Mouse (Mus musculus) heart, embryonic 16.5 days (tissue): ENCODE measurements around the gene Tspan3. TPM values are rescaled to one million over a fixed set of nuclear protein-coding genes. Genes with fewer than 3 reads are reported as not detected.
A peak's percentile ranks its signal among the peaks of the same experiment; 100 is the strongest.

Source experiments
- ATAC-seq: fragments of 200-750 bp; cut with Nextera tagmentation; replicated peaks from 2 replicates; pipeline ENCODE4 v1.8.0; 2017; ENCODE audit warnings: moderate number of reproducible peaks; ENCODE audit not compliant: insufficient read depth, low FRiP score; ENCODE audit errors: extremely low read depth
- H3K27ac ChIP-seq: fragments of 300-500 bp; sonication (generic); 2 replicates; pipeline ENCODE4 v1.5.1; 2014; ENCODE audit warnings: mild to moderate bottlenecking, low read length, control low read depth, moderate library complexity
- H3K27me3 ChIP-seq: fragments of 300-500 bp; sonication (generic); 2 replicates; pipeline ENCODE4 v1.6.1; 2014; ENCODE audit warnings: low read length, mixed read lengths; ENCODE audit not compliant: control insufficient read depth, insufficient read depth
- H3K36me3 ChIP-seq: fragments of 300-500 bp; sonication (generic); 2 replicates; pipeline ENCODE4 v1.6.1; 2014; ENCODE audit not compliant: control insufficient read depth, insufficient read depth
- H3K4me1 ChIP-seq: fragments of 300-500 bp; sonication (generic); 2 replicates; pipeline ENCODE4 v1.6.1; 2014; ENCODE audit warnings: low read length, mixed read lengths; ENCODE audit not compliant: control insufficient read depth, insufficient read depth
- H3K4me2 ChIP-seq: fragments of 300-500 bp; sonication (generic); 2 replicates; pipeline ENCODE4 v1.6.1; 2014; ENCODE audit warnings: low read depth, mild to moderate bottlenecking, control low read depth, low read length
- H3K4me3 ChIP-seq: fragments of 300-500 bp; sonication (generic); 2 replicates; pipeline ENCODE4 v1.5.1; 2014; ENCODE audit warnings: mild to moderate bottlenecking, control low read depth, low read length
- H3K9ac ChIP-seq: fragments of 300-500 bp; sonication (generic); 2 replicates; pipeline ENCODE4 v1.6.1; 2014; ENCODE audit warnings: low read length, control low read depth
- H3K9me3 ChIP-seq: fragments of 300-500 bp; sonication (generic); replicated peaks from 2 replicates; pipeline ENCODE4 v1.6.1; 2016; ENCODE audit warnings: low read length; ENCODE audit not compliant: control insufficient read depth
- WGBS: fragments of 180-500 bp; shearing (Covaris S2); extraction: QIAGEN DNeasy Blood & Tissue Kit; methylation state at CpG from one replicate; pipeline ENCODE4 v1.1.7; 2014; 5-methylcytosine and 5-hydroxymethylcytosine counted together
- polyA plus RNA-seq: library from polyadenylated mRNA; unstranded; fragments of >200 nt; fragmentation: Nextera tagmentation; extraction: Ambion mirVana; gene quantifications from 2 replicates; pipeline ENCODE4 v1.2.1, GENCODE M21; 2015

Tspan3 gene
- polyA plus RNA-seq, 1 experiment from 2014 or later: 457 TPM

DNA sequence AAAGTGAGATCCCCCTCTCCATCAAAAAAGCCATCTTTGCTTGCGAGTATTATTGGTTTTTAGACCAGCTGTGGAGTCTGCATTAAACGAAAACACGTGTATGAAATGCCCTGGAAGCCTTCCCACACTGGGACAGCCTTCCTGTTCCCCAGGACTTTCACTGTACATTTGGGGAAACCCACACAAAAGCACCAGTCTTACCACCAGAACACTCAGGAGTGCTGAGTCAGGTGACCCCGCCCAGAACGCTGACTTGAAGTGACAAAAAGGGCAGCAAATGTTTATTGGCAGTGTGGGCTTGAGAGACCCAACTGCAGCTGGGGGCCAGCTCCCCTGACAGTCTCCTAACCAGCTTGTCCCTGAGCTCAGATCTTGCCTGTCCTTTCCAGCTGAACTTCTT is 884 bp upstream of the Tspan3 start:
- 48% methylated on average over 5 of the region's 5 CpGs for WGBS
- Histone ChIP-seq H3K4me3 (no peak overlapping the region), H3K9me3 (no peaks in the 10 kb centered on the region), H3K36me3 (no peaks in the 10 kb centered on the region), H3K9ac (no peak overlapping the region), H3K27ac (no peak overlapping the region), H3K27me3 (no peaks in the 10 kb centered on the region), H3K4me2 (no peak overlapping the region), H3K4me1 (peaks cover 13% of the 10 kb centered on the region)
- no peak for ATAC-seq

- Histone ChIP-seq H3K4me3 (peak overlapping the region; percentile 84), H3K9ac (peak overlapping the region; percentile 97), H3K4me1 (peaks cover 35% of the 10 kb centered on the region), H3K36me3 (no peaks in the 10 kb centered on the region), H3K9me3 (no peaks in the 10 kb centered on the region), H3K27me3 (no peaks in the 10 kb centered on the region), H3K27ac (peak overlapping the region; percentile 92), H3K4me2 (peak overlapping the region; percentile 67)
- WGBS: under 1% methylated on average over 82 of the region's 82 CpGs
- ATAC-seq: peak; percentile 95
Measured at GRCm38 (mm10) chr9:56160341-56161141, 4.7 kb downstream of the Tspan3 start.

DNA sequence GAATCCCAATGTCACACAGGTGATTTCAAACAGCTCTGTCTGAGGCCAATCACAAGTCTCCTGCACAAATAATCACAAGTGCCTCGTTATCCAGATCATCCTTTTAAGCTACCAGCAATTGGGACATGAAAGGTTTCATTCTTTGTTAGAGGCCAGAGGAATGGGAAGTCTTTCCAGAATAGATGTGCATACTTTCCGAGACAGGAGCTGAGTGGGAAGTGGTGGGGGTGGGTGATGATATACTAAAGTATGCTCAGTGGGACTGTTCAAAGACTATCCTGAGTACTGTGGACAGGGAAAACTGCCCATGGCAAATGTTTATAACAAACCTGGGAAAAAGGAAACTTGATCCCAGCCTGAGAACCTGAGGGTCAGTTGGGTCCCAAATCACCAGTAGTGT is 5.8 kb downstream of the Tspan3 start:
- Histone ChIP-seq H3K4me1 (peaks cover 42% of the 10 kb centered on the region), H3K36me3 (no peaks in the 10 kb centered on the region), H3K27ac (0 out of 2 replicates have a peak overlapping the region, but pooled peaks have one; percentile 40), H3K27me3 (no peaks in the 10 kb centered on the region), H3K4me3 (peak overlapping the region; percentile 84), H3K9ac (peak overlapping the region; percentile 97), H3K4me2 (peak overlapping the region; percentile 67), H3K9me3 (no peaks in the 10 kb centered on the region)
- ATAC-seq: no peak
- WGBS: 8% methylated on average over 2 of the region's 2 CpGs

- Histone ChIP-seq H3K4me2 (no peak overlapping the region), H3K36me3 (no peaks in the 10 kb centered on the region), H3K9me3 (no peaks in the 10 kb centered on the region), H3K4me1 (peaks cover 46% of the 10 kb centered on the region), H3K27me3 (no peaks in the 10 kb centered on the region), H3K9ac (no peak overlapping the region), H3K4me3 (no peak overlapping the region), H3K27ac (no peak overlapping the region)
- WGBS: 52% methylated on average over 2 of the region's 2 CpGs
- no peak for ATAC-seq
Measured at GRCm38 (mm10) chr9:56158077-56158476, 7.2 kb downstream of the Tspan3 start.

DNA sequence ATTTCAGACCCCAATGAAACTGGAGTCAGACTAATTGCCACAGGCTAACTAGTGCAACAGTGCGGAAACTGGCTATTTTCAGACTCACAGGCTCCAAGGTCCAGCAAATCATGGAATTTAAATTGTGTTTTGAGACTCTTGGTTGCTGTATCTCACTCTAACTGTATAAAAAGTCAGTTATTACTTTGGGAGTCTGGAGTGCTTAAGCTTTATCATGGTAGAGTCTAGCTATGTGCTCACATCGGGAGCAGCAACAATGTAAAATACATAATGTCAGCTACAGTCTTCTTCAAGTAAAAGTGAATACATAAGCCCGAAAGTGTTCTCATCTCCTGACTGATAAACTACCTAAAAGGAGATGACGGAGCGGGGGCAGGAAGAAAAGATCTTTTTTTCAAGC is 10.7 kb downstream of the Tspan3 start:
- Histone ChIP-seq H3K36me3 (0 out of 2 replicates have a peak, but pooled peaks cover 2% of the 10 kb centered on the region), H3K4me2 (no peak overlapping the region), H3K27ac (no peak overlapping the region), H3K4me3 (no peak overlapping the region), H3K9me3 (0 out of 2 replicates have a peak, but pooled peaks cover 4% of the 10 kb centered on the region), H3K27me3 (no peaks in the 10 kb centered on the region), H3K9ac (no peak overlapping the region), H3K4me1 (peaks cover 46% of the 10 kb centered on the region)
- WGBS: 83% methylated on average over 5 of the region's 5 CpGs
- no peak for ATAC-seq

- H3K9me3 ChIP-seq: 0 out of 2 replicates have a peak, but pooled peaks cover 4% of the 10 kb centered on the region
- ATAC-seq: no peak
- H3K27ac ChIP-seq: peak overlapping the region; percentile 87
- peak overlapping the region; percentile 29 for H3K4me2 ChIP-seq
- WGBS: 57% methylated on average over 4 of the region's 4 CpGs
- no peaks in the 10 kb centered on the region for H3K27me3 ChIP-seq
- H3K36me3 ChIP-seq: 0 out of 2 replicates have a peak, but pooled peaks cover 2% of the 10 kb centered on the region
- no peak overlapping the region for H3K4me3 ChIP-seq
- H3K4me1 ChIP-seq: peaks cover 41% of the 10 kb centered on the region
- H3K9ac ChIP-seq: peak overlapping the region; percentile 44; the same call in 1 of the 2 replicates
Measured at GRCm38 (mm10) chr9:56152482-56153007, 12.7 kb downstream of the Tspan3 start.

DNA sequence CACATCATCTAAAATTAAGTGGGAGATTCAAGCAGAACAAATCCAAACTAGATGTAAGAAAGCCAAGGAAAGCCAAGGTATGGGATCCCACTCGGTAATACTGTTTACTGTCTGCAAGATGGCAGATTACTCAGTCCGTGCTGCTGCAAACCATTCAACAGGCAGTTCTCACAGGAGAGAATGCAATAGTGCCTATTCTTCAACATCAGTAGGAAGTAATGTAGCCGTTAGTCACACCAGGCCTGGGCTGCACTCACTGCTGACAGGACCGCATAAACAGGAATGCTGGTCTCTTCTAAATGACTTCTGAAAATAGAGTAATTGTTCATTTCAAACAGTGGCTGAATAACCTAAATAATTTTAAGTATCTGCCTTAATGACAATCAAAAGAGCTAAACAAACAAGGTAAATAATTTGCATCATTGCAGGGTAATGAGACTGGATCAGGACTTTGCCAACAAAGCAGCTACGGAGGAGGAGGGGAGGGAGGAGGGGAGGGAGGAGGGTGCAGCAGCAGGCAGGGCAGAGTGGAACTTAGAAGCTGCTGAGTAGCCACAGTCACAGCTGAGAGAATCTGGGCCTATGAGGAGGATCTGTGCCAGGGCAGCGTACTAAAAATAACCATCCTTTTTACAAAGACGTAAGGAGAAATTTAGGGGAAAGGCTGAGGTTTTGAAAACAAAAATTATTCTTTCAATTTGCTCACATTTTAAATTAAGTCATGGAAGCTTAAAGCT is 13.4 kb downstream of the Tspan3 start:
- H3K36me3 ChIP-seq: peaks cover 3% of the 10 kb centered on the region; the same call in 1 of the 2 replicates
- H3K4me3 ChIP-seq: peak overlapping the region; percentile 4
- peak overlapping the region; percentile 29 for H3K4me2 ChIP-seq
- H3K9ac ChIP-seq: peak overlapping the region; percentile 44; the same call in 1 of the 2 replicates
- peaks cover 42% of the 10 kb centered on the region for H3K4me1 ChIP-seq
- H3K27ac ChIP-seq: peak overlapping the region; percentile 87
- ATAC-seq: peak; percentile 86
- no peaks in the 10 kb centered on the region for H3K27me3 ChIP-seq
- 29% methylated on average over 7 of the region's 7 CpGs for WGBS
- H3K9me3 ChIP-seq: 0 out of 2 replicates have a peak, but pooled peaks cover 4% of the 10 kb centered on the region

- peaks cover 26% of the 10 kb centered on the region for H3K36me3 ChIP-seq
- no peak for ATAC-seq
- H3K4me3 ChIP-seq: no peak overlapping the region
- H3K9me3 ChIP-seq: 0 out of 2 replicates have a peak, but pooled peaks cover 4% of the 10 kb centered on the region
- no peak overlapping the region for H3K9ac ChIP-seq
- H3K27ac ChIP-seq: no peak overlapping the region
- no peak overlapping the region for H3K4me2 ChIP-seq
- H3K4me1 ChIP-seq: peaks cover 15% of the 10 kb centered on the region
- WGBS: 86% methylated on average over 16 of the region's 16 CpGs
- H3K27me3 ChIP-seq: no peaks in the 10 kb centered on the region
Measured at GRCm38 (mm10) chr9:56146326-56146923, 18.9 kb downstream of the Tspan3 start.
